Mouse (Mus musculus) MN1 (cell line): Measurements from ENCODE around the gene Vamp8.

Source experiments
- DNase-seq: peaks from one replicate; pipeline ENCODE4 v3.0.0-alpha.2; 2016; ENCODE audit warnings: low spot score

The Vamp8 gene

GRCm38 (mm10) chr6:72352636-72353405 lies 37.7 kb downstream of the Vamp8 start:
- no peak for DNase-seq

DNA sequence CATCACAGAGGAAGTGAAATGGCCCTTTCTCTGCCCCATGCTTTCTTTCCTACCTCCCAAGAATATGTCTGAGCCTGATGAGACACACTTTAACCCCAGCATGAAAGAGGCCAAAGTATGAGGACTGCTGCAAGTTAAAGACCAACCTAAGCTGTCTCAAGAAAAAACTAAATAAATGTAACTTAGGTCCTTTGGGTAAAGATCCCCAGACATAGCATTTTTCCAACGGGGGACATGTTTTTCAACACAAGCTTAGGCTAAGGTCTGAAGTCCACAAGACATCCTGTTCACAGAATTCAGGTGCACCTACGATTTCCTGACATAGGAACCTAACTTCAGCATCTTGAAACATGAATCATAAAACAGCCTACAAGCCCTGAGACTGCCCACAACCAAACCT lies 40.3 kb downstream of the Vamp8 start:
- DNase-seq, result no peak

- no peak for DNase-seq
Measured at GRCm38 (mm10) chr6:72348411-72348810, 42.1 kb downstream of the Vamp8 start.

DNA sequence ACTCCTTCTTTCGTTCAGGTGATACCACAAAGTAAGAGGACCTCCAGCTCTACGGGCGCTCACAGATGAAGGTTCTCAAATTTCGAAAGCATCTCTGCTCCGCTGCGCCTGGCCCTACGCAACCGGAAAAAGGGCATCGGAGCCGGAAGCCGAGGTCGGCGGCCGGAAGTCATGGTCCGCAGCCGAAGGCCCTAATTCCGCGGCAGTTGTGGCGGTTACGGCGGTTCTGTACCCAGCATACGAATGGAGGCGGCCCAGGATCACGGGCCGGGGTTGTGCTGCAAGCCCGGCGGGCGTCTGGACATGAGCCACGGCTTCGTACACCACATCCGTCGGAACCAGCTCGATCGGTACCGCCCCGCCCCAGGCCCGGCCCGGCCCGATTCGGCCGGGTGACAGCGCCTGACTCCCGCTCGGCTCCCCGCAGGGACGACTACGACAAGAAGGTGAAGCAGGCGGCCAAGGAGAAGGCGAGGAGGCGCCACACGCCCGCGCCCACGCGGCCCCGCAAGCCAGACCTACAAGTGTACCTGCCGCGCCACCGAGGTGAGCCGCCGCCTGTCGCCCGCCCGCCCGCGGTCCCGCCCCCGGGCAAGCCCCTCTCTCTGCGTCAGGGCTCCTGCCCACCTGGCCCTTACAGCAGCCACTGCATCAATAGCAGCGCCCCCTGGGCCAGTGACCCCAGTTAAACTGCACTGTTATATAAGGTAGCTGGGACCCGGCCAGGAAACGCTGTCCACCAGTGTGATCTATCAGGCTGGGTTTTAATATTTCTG lies 43.1 kb downstream of the Vamp8 start, which contains the start of gene 0610030E20Rik:
Gene 0610030E20Rik, plus strand, starts transcription at position 152 of the 776 bp plus-strand sequence.
- peak; percentile 82 for DNase-seq

GRCm38 (mm10) chr6:72346261-72346660 lies 44.2 kb downstream of the Vamp8 start:
- DNase-seq, result no peak

DNA sequence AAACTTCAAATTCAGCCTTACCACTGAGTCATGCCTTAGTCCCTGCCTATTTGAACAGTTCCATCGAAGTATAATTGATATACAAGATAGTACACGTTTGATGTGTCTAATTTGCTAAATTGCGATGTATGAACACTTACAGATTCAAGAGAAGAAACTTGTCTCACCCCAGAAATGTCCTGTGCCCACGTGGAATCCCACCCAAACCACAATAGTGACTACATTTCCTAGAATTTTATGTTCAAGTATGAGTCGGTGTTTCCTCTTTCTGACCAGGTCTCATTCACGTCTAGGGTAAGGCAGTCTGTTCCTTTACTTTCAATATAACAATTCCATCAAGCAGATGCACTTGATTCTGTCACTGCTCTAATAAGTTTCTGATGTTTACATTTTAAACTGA lies 44.9 kb downstream of the Vamp8 start:
- no peak for DNase-seq

GRCm38 (mm10) chr6:72345074-72345567 lies 45.4 kb downstream of the Vamp8 start, which contains the start of gene Usp39:
Gene Usp39 (minus strand): TSS chr6:72345184.
- peak; percentile 96 for DNase-seq

DNA sequence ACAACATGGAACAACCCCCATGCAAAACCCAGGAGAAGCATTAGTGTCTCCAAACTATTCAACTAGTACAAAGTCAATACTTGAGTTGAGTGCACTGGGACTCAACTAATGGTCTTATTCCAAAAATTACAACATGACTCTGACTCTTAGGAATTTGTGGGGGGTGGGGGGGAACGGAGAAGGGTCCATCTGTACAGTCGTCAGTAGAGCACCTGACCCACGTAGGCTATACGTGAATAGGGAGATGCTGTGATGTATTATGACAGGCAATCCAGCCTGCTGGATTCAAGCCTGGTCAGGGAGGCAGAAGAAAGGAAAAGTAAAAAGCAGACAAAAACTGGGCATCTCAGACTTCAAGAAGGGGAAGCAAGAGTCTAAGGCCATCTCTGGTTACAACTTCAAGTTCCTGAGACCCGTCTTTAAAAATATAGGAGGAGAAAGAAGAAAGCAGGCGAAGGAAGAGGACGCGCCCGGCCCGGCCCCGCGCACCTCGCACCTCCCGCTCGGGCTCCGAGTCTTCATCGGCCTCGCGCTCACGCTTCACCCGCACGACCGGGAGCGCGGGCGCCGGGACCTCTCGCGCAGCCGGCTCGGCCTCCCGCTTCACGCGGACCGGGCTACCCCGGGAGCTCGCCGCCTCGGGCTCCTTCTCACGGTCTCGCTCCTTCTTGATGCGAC lies 46.0 kb downstream of the Vamp8 start:
- no peak for DNase-seq

DNA sequence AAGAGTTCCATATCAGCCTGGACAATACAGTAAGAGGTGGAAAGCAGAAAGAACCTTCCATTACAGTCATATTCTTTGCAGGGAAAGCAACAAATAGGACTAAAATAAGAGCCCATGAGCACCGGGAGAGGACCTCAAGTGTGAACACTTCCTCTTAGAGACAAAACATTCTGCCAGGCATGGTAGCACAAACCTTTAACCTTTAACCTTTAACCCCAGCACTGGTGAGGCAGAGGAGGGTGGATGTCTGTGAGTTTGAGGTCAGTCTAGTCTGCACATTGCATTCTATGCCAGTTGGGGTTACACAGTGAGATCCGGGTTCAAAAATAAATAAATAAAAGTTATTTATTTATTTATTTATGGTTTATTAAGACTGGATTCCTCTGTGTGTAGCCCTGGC lies 50.0 kb downstream of the Vamp8 start:
- DNase-seq, result no peak
